Mouse (Mus musculus) limb, embryonic 10.5 days (tissue): ENCODE measurements at regions not wholly inside any gene's neighbourhood (a gene's known extent, or its start where the extent isn't known, plus 50 kb on each side); places are given as distances from the start of the nearest gene placed in this dataset.

Experiments
- DNase-seq: peaks from one replicate; pipeline ENCODE4 v3.0.0-alpha.2; 2017; ENCODE audit warnings: low spot score
- H3K27ac ChIP-seq: fragments of 300-500 bp; sonication (generic); 2 replicates; pipeline ENCODE4 v1.5.1; 2016; ENCODE audit warnings: mild to moderate bottlenecking
- H3K27me3 ChIP-seq: fragments of 300-500 bp; sonication (generic); 2 replicates; pipeline ENCODE4 v1.6.1; 2016; ENCODE audit warnings: low read depth, mild to moderate bottlenecking; ENCODE audit not compliant: poor library complexity, severe bottlenecking
- H3K36me3 ChIP-seq: fragments of 300-500 bp; sonication (generic); 2 replicates; pipeline ENCODE4 v1.6.1; 2016; ENCODE audit warnings: mild to moderate bottlenecking, moderate library complexity
- H3K4me1 ChIP-seq: fragments of 300-500 bp; sonication (generic); 2 replicates; pipeline ENCODE4 v1.6.1; 2016
- H3K4me3 ChIP-seq: fragments of 300-500 bp; sonication (generic); 2 replicates; pipeline ENCODE4 v1.5.1; 2016; ENCODE audit warnings: mild to moderate bottlenecking, moderate library complexity
- H3K9me3 ChIP-seq: fragments of 300-500 bp; sonication (generic); replicated peaks from 2 replicates; pipeline ENCODE4 v1.6.1; 2016; ENCODE audit warnings: mild to moderate bottlenecking
- WGBS: fragments of 180-500 bp; shearing (Covaris S2); methylation state at CpG from one replicate; pipeline ENCODE4 v1.1.7; 2016; 5-methylcytosine and 5-hydroxymethylcytosine counted together

DNA sequence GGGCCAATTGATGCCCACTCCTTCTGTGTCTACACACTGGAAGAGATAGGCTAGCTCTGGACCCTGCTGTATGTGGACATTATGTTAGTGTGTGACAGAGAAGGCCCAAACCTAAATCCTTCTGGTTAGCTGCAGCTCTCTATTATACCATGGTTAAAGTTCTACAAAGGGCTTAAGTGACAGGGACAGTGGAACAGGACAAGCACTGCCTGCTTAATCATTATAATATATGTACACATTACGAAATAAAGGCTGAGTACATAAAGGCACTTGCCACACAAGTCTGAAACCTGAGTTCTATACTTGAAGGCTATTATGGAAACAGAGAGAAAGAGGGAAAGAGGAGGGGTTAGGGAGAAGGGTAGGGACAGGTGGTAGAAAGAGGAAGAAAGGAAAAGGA, 55.2 kb downstream of the Rdh14 start:
- Histone ChIP-seq H3K4me1 (no peaks in the 10 kb centered on the region), H3K27ac (no peak overlapping the region), H3K36me3 (no peaks in the 10 kb centered on the region), H3K9me3 (no peaks in the 10 kb centered on the region), H3K4me3 (no peak overlapping the region), H3K27me3 (no peaks in the 10 kb centered on the region)
- DNase-seq, result no peak
- WGBS, result 89% methylated on average over 1 of the region's 1 CpGs

DNA sequence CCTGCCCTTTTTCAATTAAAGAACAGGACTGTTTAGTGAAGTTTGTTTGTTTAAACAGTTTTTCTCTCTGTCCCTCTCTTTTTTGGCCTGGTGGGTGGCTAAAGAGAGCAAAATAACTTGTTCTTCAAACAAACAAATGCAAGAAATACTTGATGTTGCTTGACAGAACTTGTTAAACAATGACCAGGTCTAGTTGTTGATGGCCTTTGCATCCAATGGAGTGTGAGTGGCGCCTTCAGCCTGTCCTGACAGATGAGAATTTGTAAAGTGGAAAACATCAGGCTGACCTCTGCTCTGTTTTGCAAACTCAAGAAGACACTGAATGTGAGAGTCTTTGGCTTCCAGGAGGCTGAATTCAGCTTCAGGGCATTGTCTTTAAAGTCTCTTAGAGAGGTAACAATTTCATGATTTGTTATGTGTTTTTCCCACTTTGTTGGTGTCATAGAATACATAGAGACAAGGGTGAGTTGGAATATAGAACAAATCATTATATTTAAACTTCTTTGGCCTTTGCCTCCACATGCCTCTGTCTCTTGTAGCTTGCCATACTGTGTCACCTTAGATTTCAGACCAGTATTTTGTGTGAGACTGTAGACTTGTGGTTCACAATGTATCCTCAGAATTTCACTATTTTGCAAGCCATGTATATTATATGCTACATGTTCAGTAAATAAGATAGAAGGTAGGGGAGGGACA, 67.5 kb downstream of the Rdh14 start:
- H3K27ac ChIP-seq, result no peak overlapping the region
- 92% methylated on average over 1 of the region's 1 CpGs for WGBS
- DNase-seq, result no peak
- H3K36me3 ChIP-seq, result no peaks in the 10 kb centered on the region
- H3K4me3 ChIP-seq, result no peak overlapping the region
- H3K27me3 ChIP-seq, result no peaks in the 10 kb centered on the region
- no peaks in the 10 kb centered on the region for H3K4me1 ChIP-seq
- H3K9me3 ChIP-seq, result no peaks in the 10 kb centered on the region

DNA sequence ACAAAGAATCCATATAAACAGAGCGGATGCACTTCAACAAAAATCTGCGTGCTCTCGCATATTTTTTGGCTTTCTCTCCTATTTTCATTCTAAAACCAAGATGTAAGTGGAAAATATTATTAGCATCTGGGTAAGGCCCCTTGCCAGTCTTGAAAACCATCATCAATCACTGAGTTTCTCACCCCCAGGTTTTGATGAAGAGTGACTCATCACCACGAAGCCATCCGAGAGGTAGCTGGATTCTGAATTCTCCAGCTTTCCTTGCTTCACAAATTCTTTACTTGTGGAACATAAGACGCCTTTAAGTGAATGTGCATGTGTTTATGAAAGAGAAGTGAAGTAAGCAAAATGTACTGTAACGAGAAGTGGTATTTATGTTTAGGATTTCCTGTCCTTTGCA, 71.2 kb downstream of the Rdh14 start:
- Histone ChIP-seq H3K27ac (no peak overlapping the region), H3K9me3 (no peaks in the 10 kb centered on the region), H3K27me3 (no peaks in the 10 kb centered on the region), H3K4me3 (no peak overlapping the region), H3K36me3 (no peaks in the 10 kb centered on the region), H3K4me1 (no peaks in the 10 kb centered on the region)
- 93% methylated on average over 7 of the region's 7 CpGs for WGBS
- DNase-seq, result no peak

DNA sequence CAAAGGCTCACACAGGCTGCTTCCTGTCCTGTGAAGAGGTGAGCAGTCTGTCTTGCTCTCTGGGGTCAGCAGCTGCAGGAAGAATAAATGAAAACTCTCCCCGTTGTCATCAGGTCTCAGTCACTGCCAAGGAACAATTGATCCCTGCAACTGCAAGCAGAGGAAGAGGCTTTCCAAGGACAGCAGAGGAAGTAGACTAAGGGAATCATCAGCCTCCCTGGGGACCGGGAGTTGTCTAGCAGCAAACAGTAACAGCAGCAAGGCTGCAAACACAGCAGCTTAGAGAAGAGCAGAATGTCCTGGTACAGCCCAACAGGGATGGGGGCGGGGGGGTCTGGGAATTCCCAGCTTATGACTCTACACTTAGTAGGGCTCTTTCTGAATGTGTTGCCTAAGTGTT, 72.4 kb downstream of the Rdh14 start:
- H3K4me3 ChIP-seq, result no peak overlapping the region
- 76% methylated on average over 3 of the region's 3 CpGs for WGBS
- no peaks in the 10 kb centered on the region for H3K27me3 ChIP-seq
- no peak overlapping the region for H3K27ac ChIP-seq
- no peak for DNase-seq
- H3K36me3 ChIP-seq, result no peaks in the 10 kb centered on the region
- no peaks in the 10 kb centered on the region for H3K9me3 ChIP-seq
- no peaks in the 10 kb centered on the region for H3K4me1 ChIP-seq

DNA sequence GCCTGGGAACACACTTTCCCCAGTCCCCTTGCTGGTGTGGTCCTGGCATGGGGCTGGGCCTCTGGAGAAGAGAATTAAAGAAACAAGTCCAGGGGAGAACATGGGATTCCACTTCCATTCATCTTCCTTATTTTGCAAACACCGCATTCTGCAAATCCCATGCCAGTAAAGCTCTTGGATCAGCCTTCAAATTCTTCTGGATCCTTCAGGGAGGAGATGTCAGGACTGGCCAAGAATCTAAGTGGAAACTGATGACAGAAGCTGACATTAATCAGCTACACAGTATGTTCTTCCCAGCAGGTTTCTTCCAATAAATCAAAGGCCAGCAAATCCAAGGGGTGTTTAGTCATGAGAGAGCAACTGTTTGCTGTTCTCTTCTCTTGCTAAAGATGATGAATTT, 83.4 kb downstream of the Rdh14 start:
- no peaks in the 10 kb centered on the region for H3K27me3 ChIP-seq
- H3K36me3 ChIP-seq, result no peaks in the 10 kb centered on the region
- DNase-seq, result no peak
- peaks cover 5% of the 10 kb centered on the region for H3K4me1 ChIP-seq
- WGBS, result 80% methylated on average over 1 of the region's 1 CpGs
- no peak overlapping the region for H3K4me3 ChIP-seq
- H3K27ac ChIP-seq, result no peak overlapping the region
- no peaks in the 10 kb centered on the region for H3K9me3 ChIP-seq

DNA sequence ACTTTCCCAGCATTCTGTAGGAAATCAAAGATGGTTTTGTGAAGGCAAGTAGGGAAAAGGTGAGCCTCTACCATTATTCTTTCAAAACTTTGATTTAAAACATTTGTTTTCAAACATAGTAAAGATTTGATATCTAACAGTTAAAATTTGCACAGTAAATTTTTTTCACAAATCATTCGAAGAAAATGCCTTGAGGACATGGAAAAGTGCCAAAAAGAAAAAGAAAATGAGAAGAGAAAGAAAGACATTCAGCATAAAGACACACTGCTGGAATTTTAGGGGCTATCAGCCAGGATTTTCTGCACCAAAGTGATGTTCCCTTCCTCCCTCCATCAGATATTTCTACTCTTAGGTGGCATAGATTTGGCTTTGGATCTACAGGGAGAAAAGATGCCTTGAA, 90.2 kb downstream of the Rdh14 start:
- WGBS, result 84% methylated on average over 1 of the region's 1 CpGs
- no peaks in the 10 kb centered on the region for H3K36me3 ChIP-seq
- no peaks in the 10 kb centered on the region for H3K9me3 ChIP-seq
- H3K27ac ChIP-seq, result no peak overlapping the region
- no peaks in the 10 kb centered on the region for H3K4me1 ChIP-seq
- DNase-seq, result no peak
- no peak overlapping the region for H3K4me3 ChIP-seq
- no peaks in the 10 kb centered on the region for H3K27me3 ChIP-seq

DNA sequence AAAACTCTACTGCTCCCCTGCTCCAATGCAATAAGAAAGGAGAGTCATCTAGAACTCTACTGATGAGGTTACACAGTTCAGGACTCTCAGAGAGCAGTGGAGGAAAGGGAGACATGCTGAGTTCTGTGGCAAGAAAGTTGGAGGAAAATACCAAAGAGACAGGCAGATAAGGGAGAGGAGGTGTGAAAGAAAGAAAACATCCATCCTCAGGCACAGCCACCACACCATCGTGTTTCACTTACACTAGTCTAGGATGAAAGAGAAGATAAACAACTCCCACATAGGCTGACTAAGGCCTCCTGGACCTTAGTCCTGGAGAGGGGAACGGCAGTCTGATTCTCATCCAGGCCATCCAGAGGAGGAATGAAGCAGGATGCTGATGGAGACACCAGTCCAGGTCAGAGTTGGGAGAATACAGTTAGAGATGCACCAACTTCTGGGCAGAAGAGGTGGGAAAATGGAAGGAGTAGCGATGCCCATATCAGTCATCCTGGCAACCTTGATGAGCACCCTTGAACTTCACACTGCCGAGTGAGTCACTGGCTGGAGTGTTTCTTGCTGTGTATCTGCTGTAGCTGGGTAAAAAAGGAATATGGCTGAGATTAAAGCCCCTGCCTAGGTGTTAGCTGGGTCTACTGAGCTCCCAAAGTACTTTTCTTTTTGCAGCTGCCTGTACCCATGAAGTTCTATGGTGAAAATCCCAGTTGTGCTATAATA, 91.9 kb downstream of the Rdh14 start:
- H3K27ac ChIP-seq, result no peak overlapping the region
- H3K36me3 ChIP-seq, result no peaks in the 10 kb centered on the region
- H3K4me1 ChIP-seq, result no peaks in the 10 kb centered on the region
- H3K27me3 ChIP-seq, result no peaks in the 10 kb centered on the region
- no peak overlapping the region for H3K4me3 ChIP-seq
- DNase-seq, result no peak
- no peaks in the 10 kb centered on the region for H3K9me3 ChIP-seq
- WGBS, result 77% methylated on average over 4 of the region's 4 CpGs

DNA sequence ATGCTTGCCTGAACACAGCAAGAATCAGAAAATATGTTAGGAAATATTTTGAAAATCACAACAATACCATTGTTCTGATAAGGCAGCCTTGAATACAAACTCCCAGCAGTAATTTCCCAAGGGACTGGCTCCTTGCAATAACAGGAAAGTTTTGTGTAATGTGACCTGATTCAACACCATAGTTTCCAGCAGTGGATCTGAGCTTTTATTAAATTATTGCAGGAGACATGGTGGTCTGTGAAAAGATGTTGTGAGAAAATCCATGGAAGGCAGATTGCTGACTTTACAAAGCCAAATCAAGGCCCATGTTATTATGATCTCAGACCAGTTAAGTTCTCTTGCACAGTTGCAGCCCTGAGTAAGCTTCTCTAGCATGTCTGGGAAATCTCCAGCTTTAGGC, 116.1 kb downstream of the Rdh14 start:
- no peak overlapping the region for H3K4me3 ChIP-seq
- no peaks in the 10 kb centered on the region for H3K4me1 ChIP-seq
- H3K36me3 ChIP-seq, result no peaks in the 10 kb centered on the region
- no peak for DNase-seq
- no peak overlapping the region for H3K27ac ChIP-seq
- no peaks in the 10 kb centered on the region for H3K9me3 ChIP-seq
- no peaks in the 10 kb centered on the region for H3K27me3 ChIP-seq

DNA sequence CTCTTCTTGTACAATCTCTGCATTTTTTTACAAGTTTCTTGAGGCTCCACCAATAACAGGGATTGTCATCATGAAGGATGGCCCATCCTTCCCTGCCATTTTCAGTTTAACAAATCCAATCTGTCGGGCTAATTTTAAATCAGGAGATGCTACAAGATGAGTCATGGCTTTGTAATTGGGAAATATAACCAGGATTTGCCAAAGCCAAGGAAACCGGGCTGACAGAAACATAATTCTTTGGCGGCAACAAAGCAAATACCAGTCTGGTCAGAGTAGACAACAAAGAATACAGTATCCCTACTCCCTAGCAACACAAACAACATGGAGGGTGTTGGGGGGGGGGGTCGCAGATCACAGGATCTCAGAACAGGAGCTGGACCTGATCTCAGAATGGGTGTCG, 123.0 kb downstream of the Rdh14 start:
- no peaks in the 10 kb centered on the region for H3K36me3 ChIP-seq
- H3K27ac ChIP-seq, result no peak overlapping the region
- H3K4me3 ChIP-seq, result no peak overlapping the region
- no peak for DNase-seq
- no peaks in the 10 kb centered on the region for H3K27me3 ChIP-seq
- H3K9me3 ChIP-seq, result no peaks in the 10 kb centered on the region
- WGBS, result 89% methylated on average over 5 of the region's 5 CpGs
- H3K4me1 ChIP-seq, result no peaks in the 10 kb centered on the region

DNA sequence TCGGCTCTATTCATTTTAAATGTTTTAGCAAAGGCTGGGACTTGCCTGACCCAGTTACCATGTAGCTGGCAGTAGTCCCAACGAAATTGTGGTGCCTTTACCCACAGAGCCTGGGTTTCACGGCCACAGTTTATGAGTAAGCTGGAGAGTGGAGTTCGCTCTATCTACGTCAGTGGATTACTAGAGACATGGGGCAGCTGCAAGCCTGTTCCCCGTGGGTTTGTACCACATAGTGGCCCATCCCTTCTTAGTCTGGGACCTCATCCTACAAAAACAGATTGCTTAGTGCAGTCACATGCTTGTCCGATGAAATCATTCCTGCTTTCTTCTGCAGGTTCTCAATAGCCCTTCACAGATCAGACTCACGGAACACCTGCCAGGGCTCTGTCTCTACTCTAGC, 123.7 kb downstream of the Rdh14 start:
- H3K4me3 ChIP-seq, result no peak overlapping the region
- H3K36me3 ChIP-seq, result no peaks in the 10 kb centered on the region
- H3K4me1 ChIP-seq, result no peaks in the 10 kb centered on the region
- no peaks in the 10 kb centered on the region for H3K27me3 ChIP-seq
- 87% methylated on average over 8 of the region's 8 CpGs for WGBS
- H3K9me3 ChIP-seq, result no peaks in the 10 kb centered on the region
- no peak overlapping the region for H3K27ac ChIP-seq
- no peak for DNase-seq

DNA sequence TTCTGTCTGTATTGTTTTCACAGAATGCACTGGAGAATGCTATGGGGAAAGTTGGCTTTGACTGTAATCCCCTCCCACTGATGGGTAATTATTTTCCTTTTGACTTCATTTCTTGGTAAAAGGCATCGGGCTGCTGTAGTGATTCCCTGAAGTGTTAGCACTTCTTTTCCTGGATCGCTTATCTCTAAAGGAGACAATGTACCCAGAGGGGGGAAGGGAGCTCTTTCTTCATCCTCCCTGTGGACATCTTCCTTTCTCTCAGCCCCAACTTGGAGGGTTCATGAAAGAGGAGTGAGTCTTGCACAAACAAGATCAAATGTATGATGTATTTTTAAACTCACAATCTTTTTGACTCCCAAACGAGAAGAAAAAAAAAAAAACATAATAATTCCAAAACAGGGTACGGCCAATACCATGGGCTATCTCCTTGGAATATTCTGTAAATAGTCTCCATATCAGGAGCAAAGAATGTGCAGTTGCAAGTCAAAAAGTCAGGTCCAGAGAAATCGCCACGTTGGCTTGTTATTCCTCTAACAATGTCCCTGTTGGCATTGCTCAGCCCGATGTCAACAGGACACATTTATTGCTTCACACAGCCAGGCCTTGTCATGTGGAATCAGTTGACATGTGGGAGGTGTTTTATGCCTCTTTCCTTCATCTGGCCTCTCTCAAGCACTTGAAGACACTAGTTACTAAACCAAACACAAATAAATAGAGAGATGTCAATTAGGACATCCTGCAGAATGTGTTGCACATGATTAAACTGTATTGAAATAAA, 134.1 kb downstream of the Rdh14 start:
- Histone ChIP-seq H3K36me3 (no peaks in the 10 kb centered on the region), H3K27me3 (no peaks in the 10 kb centered on the region), H3K27ac (no peak overlapping the region), H3K4me1 (0 out of 2 replicates have a peak, but pooled peaks cover 2% of the 10 kb centered on the region), H3K4me3 (no peak overlapping the region), H3K9me3 (no peaks in the 10 kb centered on the region)
- DNase-seq, result no peak
- WGBS, result 54% methylated on average over 7 of the region's 7 CpGs

DNA sequence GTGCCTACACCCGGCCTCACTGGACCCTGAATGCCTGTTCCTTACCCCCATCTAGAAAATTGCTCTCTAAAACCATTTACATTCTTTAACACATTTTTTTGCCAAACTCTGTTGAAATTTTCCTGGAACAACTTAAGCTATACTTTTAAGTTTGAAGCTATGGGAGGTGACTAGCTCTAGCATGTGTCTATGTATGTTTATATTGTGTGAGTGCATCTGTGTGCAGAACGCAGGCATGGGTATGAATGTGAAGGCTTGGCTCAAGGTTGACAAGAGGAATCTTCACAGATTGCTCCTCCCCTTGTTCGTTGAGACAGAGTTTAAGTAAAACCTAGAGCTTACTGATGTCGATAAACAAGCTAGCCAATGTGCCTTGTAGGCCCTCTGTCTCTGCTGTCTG, 135.4 kb downstream of the Rdh14 start:
- DNase-seq, result no peak
- 83% methylated on average over 4 of the region's 4 CpGs for WGBS
- no peaks in the 10 kb centered on the region for H3K9me3 ChIP-seq
- H3K4me1 ChIP-seq, result 0 out of 2 replicates have a peak, but pooled peaks cover 2% of the 10 kb centered on the region
- no peak overlapping the region for H3K27ac ChIP-seq
- no peaks in the 10 kb centered on the region for H3K27me3 ChIP-seq
- no peak overlapping the region for H3K4me3 ChIP-seq
- H3K36me3 ChIP-seq, result no peaks in the 10 kb centered on the region

DNA sequence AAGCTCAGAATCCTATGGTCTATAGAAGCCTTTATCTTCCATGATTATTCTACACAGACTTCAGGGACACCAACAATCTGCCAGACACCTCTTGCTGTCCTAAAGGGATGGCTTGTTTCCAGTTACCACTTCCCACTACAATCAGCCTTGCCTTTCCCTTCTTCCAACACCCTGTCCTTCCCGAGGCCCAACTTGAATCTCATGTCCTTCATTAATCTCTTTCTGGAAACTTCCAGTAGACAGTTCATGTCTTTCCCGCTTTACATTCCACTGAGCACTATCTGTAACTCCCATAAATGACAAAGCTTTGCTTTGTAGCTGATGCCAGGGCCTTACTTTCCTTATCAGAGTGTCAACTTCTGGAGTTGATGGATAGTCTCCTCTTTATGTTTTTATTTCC, 138.5 kb downstream of the Rdh14 start:
- 75% methylated on average over 2 of the region's 2 CpGs for WGBS
- Histone ChIP-seq H3K4me3 (no peak overlapping the region), H3K27ac (no peak overlapping the region), H3K36me3 (no peaks in the 10 kb centered on the region), H3K27me3 (no peaks in the 10 kb centered on the region), H3K9me3 (no peaks in the 10 kb centered on the region), H3K4me1 (0 out of 2 replicates have a peak, but pooled peaks cover 2% of the 10 kb centered on the region)
- DNase-seq, result no peak
